Mouse (Mus musculus): ENCODE measurements at regions not wholly inside any gene's neighbourhood (a gene's known extent, or its start where the extent isn't known, plus 50 kb on each side); places are given as distances from the start of the nearest gene placed in this dataset.

- H3K4me2 ChIP-seq (replicated peaks) = no peak overlapping the region
- no peak overlapping the region for H3K9ac ChIP-seq (replicated peaks)
- no peaks in the 10 kb centered on the region for H3K9me3 ChIP-seq
- WGBS = 88% methylated on average over 7 of the region's 7 CpGs
- no peaks in the 10 kb centered on the region for H3K27me3 ChIP-seq
- no peak overlapping the region for H3K27ac ChIP-seq (replicated peaks)
- ATAC-seq (replicated peaks) = no peak
- H3K36me3 ChIP-seq = no peaks in the 10 kb centered on the region
- H3K4me1 ChIP-seq = no peaks in the 10 kb centered on the region
- no peak overlapping the region for H3K4me3 ChIP-seq
Measured at GRCm38 (mm10) chr5:142329724-142330520, 71.4 kb upstream of the Foxk1 start.

- no peak overlapping the region for H3K4me2 ChIP-seq (replicated peaks)
- H3K27ac ChIP-seq (replicated peaks) = no peak overlapping the region
- no peak overlapping the region for H3K9ac ChIP-seq (replicated peaks)
- no peak overlapping the region for H3K4me3 ChIP-seq
- no peaks in the 10 kb centered on the region for H3K36me3 ChIP-seq
- ATAC-seq (replicated peaks) = no peak
- H3K27me3 ChIP-seq = no peaks in the 10 kb centered on the region
- WGBS = 55% methylated on average over 9 of the region's 9 CpGs
- H3K4me1 ChIP-seq = no peaks in the 10 kb centered on the region
- H3K9me3 ChIP-seq = no peaks in the 10 kb centered on the region
Measured at GRCm38 (mm10) chr5:142332744-142333143, 68.6 kb upstream of the Foxk1 start.

- Histone ChIP-seq H3K27me3 (no peaks in the 10 kb centered on the region), H3K36me3 (no peaks in the 10 kb centered on the region), H3K27ac (replicated peaks) (no peak overlapping the region), H3K4me2 (replicated peaks) (no peak overlapping the region), H3K9me3 (no peaks in the 10 kb centered on the region), H3K4me1 (peaks cover 9% of the 10 kb centered on the region; the same call in 1 of the 2 replicates), H3K4me3 (no peak overlapping the region), H3K9ac (replicated peaks) (no peak overlapping the region)
- ATAC-seq (replicated peaks) = no peak
- 75% methylated on average over 6 of the region's 6 CpGs for WGBS
Measured at GRCm38 (mm10) chr5:142337436-142337835, 63.9 kb upstream of the Foxk1 start.

GRCm38 (mm10) chr5:142338051-142338450, 63.2 kb upstream of the Foxk1 start:
- H3K4me2 ChIP-seq (replicated peaks) = no peak overlapping the region
- H3K9me3 ChIP-seq = no peaks in the 10 kb centered on the region
- peaks cover 9% of the 10 kb centered on the region; the same call in 1 of the 2 replicates for H3K4me1 ChIP-seq
- no peak for ATAC-seq (replicated peaks)
- H3K27me3 ChIP-seq = no peaks in the 10 kb centered on the region
- H3K4me3 ChIP-seq = no peak overlapping the region
- H3K27ac ChIP-seq (replicated peaks) = no peak overlapping the region
- no peak overlapping the region for H3K9ac ChIP-seq (replicated peaks)
- H3K36me3 ChIP-seq = no peaks in the 10 kb centered on the region
- WGBS = 76% methylated on average over 11 of the region's 11 CpGs

- WGBS = 58% methylated on average over 14 of the region's 14 CpGs
- Histone ChIP-seq H3K4me3 (no peak overlapping the region), H3K9ac (replicated peaks) (no peak overlapping the region), H3K4me2 (replicated peaks) (no peak overlapping the region), H3K27ac (replicated peaks) (peak overlapping the region; percentile 6; the same call in 1 of the 2 replicates), H3K9me3 (no peaks in the 10 kb centered on the region), H3K36me3 (no peaks in the 10 kb centered on the region), H3K4me1 (peaks cover 9% of the 10 kb centered on the region; the same call in 1 of the 2 replicates), H3K27me3 (no peaks in the 10 kb centered on the region)
- ATAC-seq (replicated peaks) = no peak
Measured at GRCm38 (mm10) chr5:142340205-142341025, 60.9 kb upstream of the Foxk1 start.

- no peak for ATAC-seq (replicated peaks)
- no peaks in the 10 kb centered on the region for H3K36me3 ChIP-seq
- no peak overlapping the region; the same call in 1 of the 2 replicates for H3K27ac ChIP-seq (replicated peaks)
- no peak overlapping the region for H3K4me2 ChIP-seq (replicated peaks)
- H3K4me1 ChIP-seq = peaks cover 9% of the 10 kb centered on the region; the same call in 1 of the 2 replicates
- WGBS = 57% methylated on average over 3 of the region's 3 CpGs
- no peak overlapping the region for H3K4me3 ChIP-seq
- H3K27me3 ChIP-seq = no peaks in the 10 kb centered on the region
- H3K9ac ChIP-seq (replicated peaks) = no peak overlapping the region
- H3K9me3 ChIP-seq = no peaks in the 10 kb centered on the region
Measured at GRCm38 (mm10) chr5:142341026-142341432, 60.3 kb upstream of the Foxk1 start.

- Histone ChIP-seq H3K9me3 (no peaks in the 10 kb centered on the region), H3K27ac (replicated peaks) (no peak overlapping the region), H3K4me1 (no peaks in the 10 kb centered on the region), H3K9ac (replicated peaks) (no peak overlapping the region), H3K4me2 (replicated peaks) (no peak overlapping the region), H3K27me3 (no peaks in the 10 kb centered on the region), H3K36me3 (no peaks in the 10 kb centered on the region), H3K4me3 (no peak overlapping the region)
- no peak for ATAC-seq (replicated peaks)
- WGBS = 95% methylated on average over 1 of the region's 1 CpGs
Measured at GRCm38 (mm10) chr5:142346454-142346853, 54.8 kb upstream of the Foxk1 start.

- Histone ChIP-seq H3K4me1 (no peaks in the 10 kb centered on the region), H3K27me3 (no peaks in the 10 kb centered on the region), H3K36me3 (no peaks in the 10 kb centered on the region), H3K27ac (replicated peaks) (no peak overlapping the region), H3K9me3 (no peaks in the 10 kb centered on the region), H3K4me3 (no peak overlapping the region), H3K9ac (replicated peaks) (no peak overlapping the region), H3K4me2 (replicated peaks) (no peak overlapping the region)
- ATAC-seq (replicated peaks) = no peak
- WGBS = 58% methylated on average over 5 of the region's 5 CpGs
Measured at GRCm38 (mm10) chr5:142350574-142350973, 50.7 kb upstream of the Foxk1 start.

Measured in forebrain, embryonic 15.5 days (tissue).